Mouse (Mus musculus) G1E (cell line): ENCODE measurements around the gene Tmc8.

Experiments
- CTCF ChIP-seq: IDR thresholded peaks from 2 replicates; pipeline ENCODE4 v1.5.1; 2012; ENCODE audit warnings: low read depth, low read length, inconsistent platforms, mixed read lengths
- GATA1 ChIP-seq: IDR thresholded peaks from 2 replicates; pipeline ENCODE4 v1.6.1; 2012; ENCODE audit warnings: borderline replicate concordance, low read length, inconsistent platforms, mixed read lengths
- GATA2 ChIP-seq: IDR thresholded peaks from 2 replicates; pipeline ENCODE4 v1.6.1; 2012; ENCODE audit warnings: low read depth, low read length, inconsistent platforms, borderline replicate concordance
- POLR2AphosphoS5 ChIP-seq: IDR thresholded peaks from 2 replicates; pipeline ENCODE4 v1.6.1; 2012; ENCODE audit warnings: low read depth, low read length, inconsistent platforms; ENCODE audit not compliant: insufficient replicate concordance

- TF ChIP-seq GATA1 (no peak), CTCF (no peak), POLR2AphosphoS5 (no peak), GATA2 (no peak)
Measured at GRCm38 (mm10) chr11:117828888-117829604, 47.2 kb downstream of the Tmc8 start.
